Mouse (Mus musculus): Measurements from ENCODE around the gene Atp8b3.

Gene Atp8b3

DNA sequence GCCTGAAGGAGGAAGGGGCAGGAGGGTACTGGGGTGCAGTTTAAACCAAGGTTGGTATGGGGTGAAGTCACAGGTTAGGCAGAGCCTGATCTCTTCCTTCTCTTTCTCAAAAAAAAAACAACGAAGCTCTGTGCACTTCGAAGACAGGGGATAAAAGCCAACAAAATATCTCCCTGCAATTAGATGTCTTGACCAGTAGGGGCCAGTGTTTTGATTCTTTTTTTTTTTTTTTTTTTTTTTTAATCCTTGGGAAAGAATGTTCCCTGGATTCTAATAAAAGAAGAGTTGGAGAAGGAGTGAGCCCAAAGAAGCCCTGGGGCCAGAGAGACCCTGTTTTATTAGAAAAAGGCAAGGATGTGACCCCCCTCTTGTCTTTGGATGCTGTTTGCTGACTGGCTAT, 19.6 kb downstream of the Atp8b3 start:
- no peak for DNase-seq (ENCODE audit: low read depth)

DNA sequence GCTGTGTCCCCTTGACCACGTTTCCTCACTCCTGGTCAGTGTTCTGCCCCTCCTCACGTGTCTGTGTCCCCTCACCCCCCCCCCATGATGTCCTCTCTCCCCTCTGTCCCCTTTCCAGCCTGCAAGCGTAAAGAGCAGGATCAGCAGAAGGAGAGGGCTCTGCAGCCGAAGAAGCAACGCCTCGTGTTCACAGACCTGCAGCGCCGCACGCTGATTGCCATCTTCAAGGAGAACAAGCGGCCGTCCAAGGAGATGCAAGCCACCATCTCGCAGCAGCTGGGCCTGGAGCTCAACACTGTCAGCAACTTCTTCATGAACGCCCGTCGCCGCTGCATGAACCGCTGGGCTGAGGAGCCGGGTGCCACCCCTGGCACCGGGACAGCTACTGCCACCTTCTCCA, 25.2 kb downstream of the Atp8b3 start:
- DNase-seq (ENCODE audit: low read depth): no peak

DNA sequence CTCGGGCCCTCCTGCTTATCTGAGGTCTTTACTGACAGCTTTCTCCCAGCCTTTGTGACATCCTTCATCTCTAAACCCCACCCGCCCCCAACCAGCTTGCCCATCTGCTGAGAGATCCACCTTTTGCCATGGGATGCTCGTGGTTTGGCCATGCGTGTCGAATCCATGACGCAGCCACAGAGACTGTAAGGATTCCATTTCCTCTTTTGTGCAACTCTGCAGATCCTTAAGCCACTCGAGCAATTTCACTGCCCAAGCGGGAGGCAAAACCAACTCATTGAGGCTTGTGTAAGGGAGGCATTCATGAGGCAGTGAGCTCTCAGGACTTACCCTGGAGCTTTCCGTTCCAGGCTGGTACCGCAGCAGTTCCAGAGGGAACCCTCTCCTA, 28.7 kb downstream of the Atp8b3 start:
- no peak for DNase-seq (ENCODE audit: low read depth)

DNA sequence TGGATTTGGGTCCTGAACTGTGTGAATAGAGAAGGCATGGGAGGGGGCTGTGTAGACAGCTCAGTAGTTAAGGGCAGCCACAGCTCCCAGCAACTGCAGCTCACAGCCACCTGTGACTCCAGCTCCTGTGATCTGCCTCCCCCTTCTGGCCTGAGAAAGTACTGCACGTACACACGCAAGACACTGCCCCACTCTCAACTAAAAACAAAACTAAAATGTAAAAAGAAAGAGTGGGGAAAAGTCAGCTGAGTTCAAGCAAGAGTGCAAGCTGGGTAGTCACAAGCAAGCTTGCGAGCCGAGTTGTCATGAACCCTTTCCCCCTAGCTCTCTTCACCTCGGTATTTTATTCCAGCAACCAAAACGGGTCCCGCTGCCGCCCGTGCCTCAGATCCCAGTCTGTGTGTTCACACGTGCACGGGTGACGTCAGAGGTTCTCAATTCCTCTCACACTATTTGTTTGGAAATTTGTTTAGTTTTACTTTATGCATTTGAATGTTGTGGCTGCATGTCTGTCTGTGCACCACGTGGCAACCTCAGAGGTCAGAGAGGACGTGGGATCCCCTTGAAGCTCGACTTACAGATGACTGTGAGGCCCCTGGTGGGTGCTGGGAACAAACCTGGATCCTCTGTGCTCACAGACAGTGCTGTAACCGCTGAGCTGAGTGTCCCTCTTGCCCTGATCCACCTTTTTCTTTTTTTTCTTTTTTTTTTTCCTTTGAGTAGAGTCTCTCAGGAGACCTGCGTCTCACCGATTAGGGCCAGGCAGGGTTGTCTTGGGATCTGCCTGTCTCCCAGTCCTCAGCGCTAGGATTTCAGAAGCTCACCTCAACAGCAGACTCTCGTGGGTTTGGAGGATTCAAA, 29.3 kb downstream of the Atp8b3 start:
- DNase-seq (ENCODE audit: low read depth): peak; percentile 68

DNA sequence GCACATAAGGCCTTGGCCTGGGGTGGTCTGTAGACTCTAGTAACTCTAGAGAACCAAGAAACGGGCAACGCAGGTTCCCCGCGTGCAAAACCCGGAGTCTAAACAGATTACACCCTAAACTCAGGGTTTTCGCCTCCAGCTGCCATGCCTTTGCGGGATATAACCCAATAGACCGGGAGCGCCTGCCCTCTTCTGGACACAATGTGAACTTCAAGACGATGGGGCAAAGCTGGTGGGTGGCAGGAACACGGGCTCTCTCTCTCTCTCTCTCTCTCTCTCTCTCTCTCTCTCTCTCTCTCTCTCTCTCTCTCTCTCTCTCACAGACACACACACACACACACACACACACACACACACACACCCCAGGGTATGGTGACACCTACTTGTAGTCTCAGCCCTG, 32.7 kb downstream of the Atp8b3 start:
- DNase-seq (ENCODE audit: low read depth): peak; percentile 81

DNA sequence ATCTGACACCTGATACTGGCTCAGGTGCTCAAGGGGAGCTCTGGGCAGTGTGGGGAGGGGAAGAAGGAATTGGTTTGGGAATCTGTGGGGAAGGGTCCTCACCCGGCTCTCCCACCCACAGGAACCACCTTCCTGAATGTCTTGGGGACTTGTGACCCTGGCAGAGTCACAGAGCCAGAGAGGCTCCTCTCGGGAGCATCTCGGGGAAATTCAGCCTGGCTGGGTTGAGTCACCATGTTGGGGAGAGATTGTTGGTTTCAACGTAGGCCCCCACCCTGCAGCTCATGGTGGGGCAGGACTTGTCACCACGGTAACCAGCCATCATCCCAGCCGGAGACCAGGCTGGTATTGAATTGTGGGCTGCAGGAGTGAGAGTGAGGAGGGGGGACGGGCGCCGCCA, 34.2 kb downstream of the Atp8b3 start:
- DNase-seq (ENCODE audit: low read depth): no peak

DNA sequence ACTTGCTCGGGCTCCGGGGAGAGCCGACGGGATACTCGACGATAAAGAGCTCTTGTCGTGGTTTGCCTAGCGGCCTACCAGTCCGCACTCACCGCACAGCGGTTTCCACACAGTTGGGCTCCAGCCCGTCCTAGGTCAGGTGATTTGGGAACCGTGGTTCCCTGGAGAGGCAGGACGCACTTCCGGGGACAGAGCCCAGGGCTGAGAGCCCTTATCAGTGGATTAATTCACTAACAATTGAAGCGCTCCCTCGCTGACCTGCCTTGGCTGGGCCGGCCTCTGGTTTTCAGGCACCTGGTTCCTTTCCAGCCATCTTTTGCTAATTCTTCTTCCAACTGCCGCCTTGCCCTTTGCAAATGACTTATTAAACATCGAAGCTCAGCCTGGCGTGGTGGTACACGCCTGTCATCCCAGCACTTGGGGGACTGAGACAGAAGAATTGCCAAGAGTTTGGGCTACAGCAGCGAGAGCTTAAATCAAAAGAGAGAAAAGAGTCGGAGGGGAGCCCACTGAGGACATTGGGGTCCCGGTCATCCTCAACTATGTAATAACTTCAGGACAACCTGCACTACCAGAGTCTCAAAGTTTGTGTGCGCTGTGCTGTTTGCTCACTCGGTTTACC, 35.2 kb downstream of the Atp8b3 start:
- no peak for DNase-seq (ENCODE audit: low read depth)

DNA sequence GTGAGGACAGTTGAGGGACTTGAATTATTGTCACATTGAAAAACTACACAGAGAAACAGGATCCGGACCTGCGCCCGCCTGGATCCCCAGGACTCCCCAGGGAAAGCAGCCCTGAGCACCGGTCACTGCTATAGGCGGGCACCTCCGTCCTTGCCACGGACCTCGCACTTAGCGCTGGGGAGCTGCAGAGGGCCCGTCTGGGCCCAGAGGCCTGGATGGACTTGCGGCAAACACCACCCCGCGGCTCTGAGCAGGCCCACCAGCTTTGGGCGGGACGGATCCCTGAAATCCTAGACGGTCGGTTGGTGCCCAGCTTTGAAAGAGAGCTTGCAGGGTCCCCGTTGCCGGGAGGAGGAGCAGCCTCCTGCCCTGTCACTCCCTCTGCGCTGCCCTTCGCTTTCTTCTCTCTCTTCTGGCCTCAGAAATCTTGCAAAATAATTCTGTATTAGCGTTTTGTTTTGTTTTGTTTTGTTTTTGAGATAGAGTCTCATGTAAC, 36.1 kb downstream of the Atp8b3 start:
- DNase-seq (ENCODE audit: low read depth): no peak

DNA sequence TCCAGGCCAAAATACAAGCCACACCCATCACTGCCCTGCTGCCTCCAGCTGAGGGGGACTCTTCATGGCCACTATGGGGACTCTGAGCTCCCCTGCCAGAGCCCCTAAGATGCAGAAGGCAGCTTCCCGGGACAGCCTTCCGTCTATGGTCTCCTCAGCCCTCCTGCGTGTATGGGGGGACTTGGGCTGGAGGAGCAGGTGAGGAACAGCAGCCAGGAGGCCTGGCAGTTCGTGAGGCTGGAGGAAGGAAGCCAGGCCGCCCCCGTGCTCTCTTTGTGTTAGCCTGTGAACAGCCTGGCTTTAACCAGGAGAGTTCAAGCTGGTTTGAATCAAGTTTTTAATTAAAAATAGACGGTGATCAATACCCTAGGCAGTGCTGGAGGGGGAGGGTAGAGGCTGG, 36.6 kb downstream of the Atp8b3 start:
- no peak for DNase-seq (ENCODE audit: low read depth)

DNA sequence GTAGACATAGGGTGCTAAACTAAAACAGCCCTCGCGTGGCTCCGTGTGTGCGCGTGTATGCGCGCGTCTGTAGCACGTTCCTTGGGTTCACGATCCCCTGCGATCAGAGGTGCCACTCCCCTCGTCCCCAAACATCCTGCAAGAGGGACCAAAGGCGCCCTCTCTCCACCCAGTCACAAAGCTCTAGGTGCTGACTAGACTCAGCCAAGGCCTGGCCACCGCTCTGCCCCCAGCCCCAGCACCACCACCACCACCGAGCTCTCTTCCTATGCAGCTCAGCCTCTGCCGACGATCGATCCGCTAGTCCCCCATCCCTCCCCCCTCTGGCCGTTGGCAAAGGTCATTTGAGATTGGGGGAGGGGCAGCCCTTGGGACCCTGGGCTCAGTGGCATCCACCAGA, 42.5 kb downstream of the Atp8b3 start:
- DNase-seq (ENCODE audit: low read depth): no peak

DNA sequence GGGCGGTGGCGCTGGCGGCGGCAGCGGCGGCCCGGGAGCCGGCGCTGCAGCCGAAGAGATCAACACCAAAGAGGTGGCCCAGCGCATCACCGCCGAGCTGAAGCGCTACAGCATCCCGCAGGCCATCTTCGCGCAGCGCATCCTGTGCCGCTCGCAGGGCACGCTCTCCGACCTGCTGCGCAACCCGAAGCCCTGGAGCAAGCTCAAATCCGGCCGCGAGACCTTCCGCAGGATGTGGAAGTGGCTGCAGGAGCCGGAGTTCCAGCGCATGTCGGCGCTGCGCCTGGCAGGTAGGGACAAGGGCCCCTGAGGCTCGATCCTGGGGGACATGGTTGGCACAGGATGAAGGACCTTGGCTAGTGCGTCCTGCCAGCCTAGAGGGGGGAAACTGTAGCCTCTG, 43.0 kb downstream of the Atp8b3 start:
- no peak for DNase-seq (ENCODE audit: low read depth)

DNA sequence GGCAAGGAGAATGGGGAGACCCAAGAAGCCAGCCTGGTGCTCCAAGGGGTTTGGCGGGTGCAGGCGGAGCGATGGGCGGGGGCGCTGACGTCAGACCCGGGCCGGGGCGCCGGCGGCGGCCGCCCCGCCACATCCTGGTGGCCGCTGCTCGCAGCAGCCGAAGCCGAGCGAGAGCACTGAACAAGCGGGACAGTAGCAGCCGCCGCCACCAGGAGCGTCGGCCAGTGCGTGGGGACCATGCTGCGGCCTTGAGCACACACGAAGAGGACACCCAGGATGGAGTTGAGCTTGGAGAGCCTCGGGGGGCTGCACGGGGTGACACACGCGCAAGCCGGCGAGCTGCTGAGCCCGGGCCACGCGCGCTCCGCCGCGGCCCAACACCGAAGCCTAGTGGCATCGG, 44.2 kb downstream of the Atp8b3 start, which contains the start of gene Onecut3:
Onecut3 (plus strand) TSS at position 104 of the 400 bp plus-strand sequence.
- no peak for DNase-seq (ENCODE audit: low read depth)

DNA sequence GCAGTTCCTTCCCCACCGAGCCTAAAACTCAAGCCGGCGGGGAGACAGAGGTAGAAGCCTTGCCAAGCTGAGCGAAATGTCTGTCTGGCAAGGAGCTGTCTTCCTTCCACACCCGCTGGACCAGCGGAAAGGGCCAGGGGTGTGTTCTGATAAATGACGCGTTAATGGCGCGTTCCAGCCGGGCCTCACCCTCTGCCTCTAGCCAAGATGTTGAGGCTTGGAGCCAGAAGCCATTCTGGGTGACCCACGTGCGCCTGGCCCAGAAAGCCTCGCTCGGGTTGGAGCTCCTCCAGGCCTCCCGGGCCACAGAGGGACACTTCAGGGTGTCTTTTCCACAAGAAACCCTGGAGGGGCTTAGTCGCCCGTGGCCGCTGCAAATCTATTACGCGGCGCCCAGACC, 48.9 kb downstream of the Atp8b3 start:
- DNase-seq (ENCODE audit: low read depth): no peak

DNA sequence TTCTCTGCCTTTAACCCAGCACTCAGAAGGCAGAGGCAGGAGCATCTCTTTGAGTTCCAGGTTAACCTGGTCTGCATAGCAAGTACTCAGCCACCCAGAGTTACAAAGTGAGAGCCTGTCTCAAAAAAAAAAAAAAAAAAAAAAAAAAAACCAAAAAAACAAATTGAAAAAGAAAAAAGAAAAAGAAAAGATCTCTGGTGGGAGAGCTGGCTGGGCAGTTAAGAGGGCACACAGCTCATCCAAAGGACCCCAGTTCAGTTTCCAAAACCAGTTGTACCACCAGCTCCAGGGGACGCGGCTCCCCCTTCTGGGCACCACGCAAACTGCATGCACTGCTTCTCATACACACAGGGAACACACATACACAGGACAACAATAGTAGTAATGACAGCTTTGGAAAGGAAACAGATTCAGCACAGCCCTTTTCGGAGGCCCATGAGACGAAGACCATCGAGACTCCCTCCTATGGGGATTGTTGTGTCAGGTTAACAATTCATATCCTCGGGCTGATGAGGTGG, 52.0 kb downstream of the Atp8b3 start:
- DNase-seq (ENCODE audit: low read depth): no peak

DNA sequence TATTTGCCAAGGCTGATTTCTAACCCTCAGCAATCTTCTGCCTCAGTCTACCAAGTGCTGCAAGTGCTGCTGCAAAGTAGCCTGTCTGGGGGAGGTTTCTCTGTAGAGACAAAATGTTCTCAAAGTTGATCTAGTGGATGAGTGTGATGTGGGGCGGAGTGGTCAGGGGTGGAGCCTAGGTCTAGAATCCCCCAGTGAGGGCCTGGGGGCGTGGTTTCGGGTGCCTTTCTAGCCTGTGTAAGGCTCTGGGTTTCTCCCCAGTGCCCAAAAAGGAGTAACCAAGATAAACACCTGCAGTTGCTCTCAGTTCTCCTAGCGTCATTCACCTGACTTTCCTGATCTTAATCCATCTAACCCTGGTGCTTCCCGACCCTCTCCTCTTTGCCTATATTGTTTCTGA, 57.9 kb downstream of the Atp8b3 start:
- DNase-seq (ENCODE audit: low read depth): peak; percentile 49

DNA sequence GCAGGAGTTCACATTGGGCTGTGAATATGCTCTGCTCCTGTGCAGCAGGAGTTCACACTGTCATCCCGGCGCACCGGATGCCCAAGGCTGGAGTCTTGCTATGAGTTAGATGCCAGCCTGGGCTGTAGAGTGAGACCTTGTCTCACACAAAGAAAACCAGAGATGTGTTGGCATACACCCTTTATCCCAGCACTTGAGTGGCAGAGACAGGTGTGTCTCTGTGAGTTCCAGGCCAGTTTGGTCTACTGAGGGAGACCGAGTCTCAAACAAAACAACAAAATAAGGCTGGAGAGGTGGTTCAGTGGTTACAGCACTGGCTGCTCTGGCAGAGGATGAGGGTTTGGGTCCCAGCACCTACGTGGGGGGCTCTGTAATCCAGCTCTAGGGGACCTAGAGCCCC, 60.4 kb downstream of the Atp8b3 start:
- no peak for DNase-seq (ENCODE audit: low read depth)

DNA sequence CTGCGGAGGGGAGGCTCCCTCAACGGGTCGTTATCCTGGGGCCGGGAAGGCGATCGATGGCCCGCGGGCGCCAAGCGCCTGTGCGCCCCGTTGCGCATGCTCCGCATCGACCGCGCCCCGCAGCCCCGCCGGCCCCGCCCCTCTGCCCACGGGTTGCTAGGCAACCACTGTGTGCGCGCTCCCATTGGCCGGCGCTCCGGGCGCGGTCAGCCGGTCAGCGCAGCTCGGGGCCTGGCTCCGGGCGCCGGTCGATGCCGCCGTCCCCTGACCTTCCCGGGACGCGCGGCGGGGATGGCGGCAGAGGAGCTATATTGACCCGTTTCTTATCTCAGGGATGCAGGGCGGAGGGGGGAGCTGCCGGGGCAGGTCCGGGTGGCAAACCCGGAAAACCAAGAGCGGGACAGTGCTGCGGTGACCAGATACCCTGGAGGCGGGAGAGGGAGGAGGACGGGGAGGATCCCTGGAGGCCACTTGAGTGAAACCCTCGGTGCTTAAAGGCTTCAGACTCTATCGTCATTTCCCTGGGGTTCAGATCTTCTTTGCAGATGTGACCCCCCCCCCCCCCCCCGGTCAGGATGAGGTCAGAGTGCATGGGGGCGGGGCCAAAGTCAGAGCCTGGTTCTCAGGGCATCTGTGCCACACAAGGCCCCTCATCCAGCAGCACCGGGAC, 63.5 kb downstream of the Atp8b3 start:
- peak; percentile 53 for DNase-seq (ENCODE audit: low read depth)

Measured in c-Kit-positive CD71-negative TER-119-negative erythroid progenitor cells, embryonic 14.5 days (primary cell).